Mouse (Mus musculus) cerebellum, adult (tissue): ENCODE data around the gene Edn3.

Source experiments
- ATAC-seq: cut with Nextera tagmentation; 2 replicates; pipeline ENCODE4 v1.9.2; 2017; ENCODE audit warnings: mild to moderate bottlenecking, moderate library complexity, mixed read lengths; ENCODE audit not compliant: insufficient number of reproducible peaks, low FRiP score, low TSS enrichment

The Edn3 gene

DNA sequence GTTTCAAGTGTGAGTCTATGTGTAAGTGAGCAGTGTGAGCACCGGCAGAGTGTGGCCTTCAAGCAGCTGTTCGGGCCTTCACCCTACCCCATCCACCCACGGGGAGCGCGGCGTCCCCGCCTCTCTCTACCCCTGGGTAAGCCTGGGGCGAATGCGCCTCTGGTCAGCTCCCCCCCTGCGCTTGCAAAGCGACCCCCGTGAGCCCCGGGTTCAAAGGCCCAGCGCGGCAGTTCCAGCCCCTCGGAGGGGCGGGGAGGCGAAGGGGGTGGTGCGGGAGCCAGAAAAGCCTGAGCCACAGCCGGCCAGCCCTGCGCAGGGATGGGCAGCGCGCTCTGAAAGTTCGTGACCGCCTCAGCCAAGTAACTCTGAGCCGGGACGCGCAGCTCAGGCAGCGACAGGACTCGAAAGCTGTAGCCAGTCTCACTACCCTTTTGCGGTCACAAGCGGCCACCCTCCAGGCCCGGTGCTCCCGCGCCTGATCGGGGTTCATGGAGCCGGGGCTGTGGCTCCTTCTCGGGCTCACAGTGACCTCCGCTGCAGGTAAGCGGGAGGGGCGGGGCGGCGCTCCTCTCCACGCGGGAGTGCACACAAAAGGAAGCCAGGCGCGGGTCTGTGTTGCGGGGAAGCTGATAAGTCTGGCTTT is at the start of gene Edn3:
TSS of gene Edn3 (plus strand) at position 141 of the 643 bp plus-strand sequence.
- no peak for ATAC-seq

GRCm38 (mm10) chr2:174712043-174712442 is 48.4 kb upstream of the Edn3 start:
- no peak for ATAC-seq

DNA sequence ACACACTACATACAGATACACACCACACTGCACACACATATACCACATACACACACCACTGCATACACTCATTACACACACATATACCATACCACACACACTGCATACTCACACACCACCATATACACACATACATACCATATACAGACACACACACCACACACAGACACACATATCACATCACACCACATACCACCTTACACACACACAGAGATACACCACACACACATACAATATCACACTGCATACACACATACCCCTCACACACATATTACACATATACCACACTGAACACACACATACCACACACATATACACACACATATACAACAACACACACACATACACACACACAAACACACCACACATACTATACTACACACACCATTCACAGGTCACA is 44.5 kb upstream of the Edn3 start:
- ATAC-seq: no peak

DNA sequence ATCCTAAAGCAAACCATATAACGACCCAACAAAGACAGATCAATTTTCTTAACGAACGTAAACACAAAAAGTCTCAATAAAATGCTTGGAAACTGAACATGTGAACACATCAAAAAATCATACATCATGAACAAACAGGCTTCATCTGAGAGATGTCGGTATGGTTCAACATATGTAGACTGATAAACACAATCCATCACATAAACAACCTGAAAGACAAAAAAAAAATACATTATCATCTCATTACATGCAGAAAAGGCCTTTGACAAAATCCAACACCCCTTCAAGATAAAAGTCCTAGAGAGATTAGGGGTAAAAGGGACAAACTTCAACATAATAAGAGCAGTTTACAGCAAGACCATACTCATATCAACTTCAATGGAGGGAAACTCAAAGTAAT is 42.6 kb upstream of the Edn3 start:
- no peak for ATAC-seq

GRCm38 (mm10) chr2:174727114-174727823 is 33.1 kb upstream of the Edn3 start:
- ATAC-seq: no peak

DNA sequence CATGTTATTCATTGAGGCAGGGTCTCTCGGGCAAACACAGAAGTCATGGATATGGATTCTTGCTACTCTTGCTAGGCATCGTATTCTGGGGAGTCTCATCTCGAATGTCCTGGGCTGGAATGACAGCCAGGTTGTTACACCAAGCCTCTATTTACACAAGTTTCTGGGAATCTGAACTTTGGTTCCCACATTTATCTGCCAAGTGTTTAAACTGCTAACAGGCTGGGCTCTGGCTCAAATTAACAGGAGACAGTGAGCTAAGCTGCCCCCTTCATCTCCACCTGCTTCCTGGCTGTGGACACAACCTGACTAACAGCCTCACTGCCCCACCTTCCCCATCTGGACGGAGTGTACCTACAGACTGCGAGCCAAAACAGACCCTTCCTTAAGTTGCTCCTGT is 28.5 kb upstream of the Edn3 start:
- ATAC-seq: no peak

- no peak for ATAC-seq
These were observed 25.1 kb upstream of the Edn3 start for GRCm38 (mm10) chr2:174735270-174735669.

DNA sequence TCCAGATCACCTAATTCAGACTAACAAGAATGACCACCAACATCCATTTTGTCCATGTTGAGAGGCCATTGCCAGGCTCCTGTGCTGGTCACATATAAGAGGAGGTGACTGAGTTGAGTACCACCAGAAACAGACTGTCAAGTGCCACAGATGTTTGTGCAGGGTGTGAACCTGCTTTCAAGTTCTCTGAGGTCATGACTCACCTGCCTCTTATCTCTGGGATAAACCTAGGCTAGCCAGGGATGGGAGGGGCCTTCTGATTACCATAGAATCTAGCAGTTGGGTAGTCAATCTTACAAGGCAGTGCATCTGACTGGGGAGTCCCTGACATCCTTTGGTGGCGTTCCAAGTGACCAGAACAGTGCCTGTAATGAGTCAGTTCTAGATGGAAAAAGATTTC is 13.2 kb upstream of the Edn3 start:
- ATAC-seq: no peak

DNA sequence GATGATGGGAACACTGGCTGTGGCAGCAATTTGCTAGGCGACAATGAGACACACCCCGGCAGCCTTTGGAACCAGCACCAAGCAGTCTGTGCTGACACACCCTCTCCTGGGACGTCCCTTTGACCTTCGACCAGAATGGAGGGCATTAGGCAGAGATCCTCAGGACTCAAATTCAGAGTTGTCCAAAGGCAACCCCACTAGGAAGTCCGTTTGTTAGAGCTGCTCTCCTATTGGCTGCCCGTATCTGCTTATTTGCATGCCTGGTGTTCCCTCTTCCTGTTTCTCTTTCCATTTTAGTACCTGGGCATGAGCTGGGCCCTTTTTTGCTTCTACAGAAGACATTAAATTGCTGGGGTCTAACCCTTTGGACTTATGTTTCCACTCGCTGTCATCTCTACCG is 12.0 kb upstream of the Edn3 start:
- no peak for ATAC-seq

DNA sequence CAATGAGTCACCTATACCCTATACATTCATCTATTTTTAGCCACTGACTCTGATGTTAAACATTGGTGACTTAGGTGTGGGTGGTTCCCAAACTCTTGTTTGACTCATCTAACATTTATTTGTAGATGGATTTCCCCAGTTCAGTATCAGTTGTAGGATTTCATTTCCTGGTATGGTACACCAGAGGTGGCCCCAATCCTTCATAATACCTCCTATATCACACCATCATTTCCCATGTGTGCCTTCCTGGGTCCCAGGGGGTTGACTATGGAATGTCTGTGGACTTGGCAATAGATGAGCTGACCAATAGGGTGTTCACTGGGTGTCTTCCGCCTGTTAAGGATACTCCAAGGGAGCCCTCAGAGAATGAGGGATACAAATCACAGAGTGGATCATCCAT is 7.2 kb upstream of the Edn3 start:
- ATAC-seq: no peak

DNA sequence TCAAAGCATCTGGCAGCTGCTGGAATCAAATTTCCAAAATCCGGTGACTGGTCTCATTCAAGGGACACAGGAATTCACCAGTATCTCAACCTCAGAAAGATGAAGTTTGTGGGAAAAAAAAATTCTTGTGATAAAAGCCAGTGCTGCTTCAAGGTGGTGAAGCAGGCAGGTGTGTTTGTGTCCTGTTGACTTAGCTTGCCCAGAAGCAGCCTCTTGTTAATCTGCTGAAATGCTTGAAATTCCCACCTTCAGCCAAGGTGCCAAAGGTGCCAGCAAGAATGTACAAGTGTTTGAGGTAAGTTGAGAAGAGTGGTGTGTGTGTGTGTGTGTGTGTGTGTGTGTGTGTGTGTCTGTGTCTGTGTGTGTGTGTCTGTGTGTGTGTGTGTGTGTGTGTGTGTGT is 6.2 kb upstream of the Edn3 start:
- no peak for ATAC-seq

DNA sequence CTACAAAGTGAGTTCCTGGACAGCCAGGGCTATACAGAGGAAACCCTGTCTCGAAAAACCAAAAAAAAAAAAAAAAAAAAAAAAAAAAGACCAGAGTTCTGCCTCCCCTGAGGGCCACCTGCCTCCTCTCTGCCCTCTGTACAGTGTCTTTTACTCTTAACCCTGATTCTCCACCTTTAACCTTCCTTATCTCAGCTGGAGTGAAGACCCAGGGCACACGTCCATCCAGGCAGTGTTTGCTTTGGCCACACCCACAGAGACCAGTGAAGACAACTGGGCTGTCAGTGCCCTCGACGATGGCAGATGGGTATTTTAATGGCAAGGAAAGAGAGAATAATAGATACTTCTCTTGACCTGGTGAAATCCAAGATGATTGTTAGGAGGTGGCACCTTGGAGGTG is 1.2 kb upstream of the Edn3 start:
- no peak for ATAC-seq

- ATAC-seq: no peak
These were observed 1.2 kb downstream of the Edn3 start for GRCm38 (mm10) chr2:174761452-174762101.

DNA sequence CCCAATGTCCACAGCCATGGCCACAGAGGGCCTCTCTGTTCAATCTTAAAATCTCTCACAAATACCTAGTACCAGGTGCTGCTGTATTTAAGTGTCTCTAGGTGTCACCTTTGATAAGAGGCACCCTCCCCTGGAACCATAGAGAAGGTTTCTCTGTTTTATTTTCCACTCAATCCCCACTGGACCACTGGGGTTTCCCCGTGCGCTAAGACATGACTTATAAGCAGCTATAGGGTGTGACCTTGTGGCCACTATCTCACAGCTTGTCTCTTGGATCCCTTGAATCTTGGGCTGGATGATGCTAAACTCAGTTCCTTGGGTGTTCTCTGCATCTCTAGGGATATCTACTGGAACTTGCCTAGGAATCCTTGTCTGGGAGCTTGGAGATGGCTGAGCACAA is 1.9 kb downstream of the Edn3 start:
- ATAC-seq: no peak

GRCm38 (mm10) chr2:174768891-174769528 is 8.6 kb downstream of the Edn3 start:
- no peak for ATAC-seq

GRCm38 (mm10) chr2:174774177-174775111 is 14.0 kb downstream of the Edn3 start:
- no peak for ATAC-seq

DNA sequence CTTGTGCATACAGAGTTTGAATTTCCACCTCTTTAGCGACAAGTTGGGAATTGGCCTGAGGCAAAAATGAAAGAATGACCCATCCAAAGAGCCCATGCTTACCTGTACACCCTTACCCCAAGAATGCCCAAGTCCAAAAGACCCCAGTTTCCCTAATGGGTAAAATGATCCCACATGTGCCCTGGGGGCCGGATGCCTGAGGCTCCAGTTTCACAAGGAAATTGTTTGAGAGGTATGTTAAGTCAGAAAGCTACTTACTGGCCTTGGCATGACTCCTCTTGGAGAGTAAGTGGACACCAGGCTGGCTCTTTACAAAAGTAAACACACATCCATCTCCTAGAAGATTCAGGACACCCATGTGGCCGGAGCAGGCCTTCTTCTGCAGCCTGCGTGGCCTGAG is 21.6 kb downstream of the Edn3 start:
- ATAC-seq: no peak

GRCm38 (mm10) chr2:174782880-174783279 is 22.5 kb downstream of the Edn3 start:
- ATAC-seq: no peak

GRCm38 (mm10) chr2:174788830-174789229 is 28.4 kb downstream of the Edn3 start:
- no peak for ATAC-seq

DNA sequence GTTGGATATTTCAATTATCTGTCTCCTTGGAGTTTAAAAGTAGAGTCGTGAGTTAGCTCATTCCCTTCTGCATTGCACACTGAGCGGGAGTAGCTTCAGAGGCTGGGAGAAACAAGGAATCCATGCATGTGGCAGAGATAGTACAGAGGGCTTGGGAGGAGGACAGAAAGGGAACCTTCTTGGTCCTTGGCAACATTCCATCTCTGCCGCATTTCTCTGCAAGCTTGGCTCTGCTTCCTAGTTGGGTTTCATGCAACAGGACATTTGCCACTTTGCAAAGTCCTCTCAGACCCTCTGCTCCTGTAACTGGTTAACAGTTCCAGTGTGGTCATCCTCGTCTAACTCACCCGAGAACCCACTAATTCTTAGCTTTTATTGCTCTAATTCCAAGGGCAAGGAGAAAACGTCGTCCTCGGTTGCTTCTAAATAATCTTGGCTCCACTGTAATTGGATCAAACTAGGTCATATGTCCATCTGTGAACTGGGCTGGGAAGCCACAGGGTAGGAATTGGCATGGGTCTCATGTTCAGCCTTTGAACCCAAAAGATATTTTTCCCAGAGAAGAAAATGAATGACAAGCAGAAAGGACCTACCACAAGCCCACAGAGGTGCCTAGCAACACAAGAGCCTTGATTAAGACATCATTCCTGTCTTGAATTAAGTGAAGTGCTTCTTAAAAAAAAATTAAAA is 32.2 kb downstream of the Edn3 start:
- peak; percentile 56; the same call in 1 of the 2 replicates for ATAC-seq
